Mouse (Mus musculus): Measurements from ENCODE around the gene Flt3.

Flt3 gene

GRCm38 (mm10) chr5:147399843-147400504 lies at the start of gene Flt3:
Flt3 (minus strand) TSS chr5:147400489.
- no peak for DNase-seq (ENCODE audit: low spot score)

GRCm38 (mm10) chr5:147448933-147449332 lies 48.6 kb upstream of the Flt3 start:
- no peak for DNase-seq (ENCODE audit: low spot score)

- no peak for DNase-seq (ENCODE audit: low spot score)
These were observed 48.2 kb upstream of the Flt3 start for GRCm38 (mm10) chr5:147448526-147448925.

- no peak for DNase-seq (ENCODE audit: low spot score)
These were observed 45.0 kb upstream of the Flt3 start for GRCm38 (mm10) chr5:147445252-147445651.

- no peak for DNase-seq (ENCODE audit: low spot score)
These were observed 44.5 kb upstream of the Flt3 start for GRCm38 (mm10) chr5:147444757-147445156.

GRCm38 (mm10) chr5:147444298-147444697 lies 44.0 kb upstream of the Flt3 start:
- no peak for DNase-seq (ENCODE audit: low spot score)

- no peak for DNase-seq (ENCODE audit: low spot score)
These were observed 42.5 kb upstream of the Flt3 start for GRCm38 (mm10) chr5:147442741-147443140.

GRCm38 (mm10) chr5:147441979-147442378 lies 41.7 kb upstream of the Flt3 start:
- DNase-seq (ENCODE audit: low spot score): no peak

GRCm38 (mm10) chr5:147440996-147441507 lies 40.8 kb upstream of the Flt3 start:
- no peak for DNase-seq (ENCODE audit: low spot score)

- DNase-seq (ENCODE audit: low spot score): no peak
These were observed 36.2 kb upstream of the Flt3 start for GRCm38 (mm10) chr5:147436491-147436890.

GRCm38 (mm10) chr5:147435751-147436150 lies 35.5 kb upstream of the Flt3 start:
- DNase-seq (ENCODE audit: low spot score): no peak

- no peak for DNase-seq (ENCODE audit: low spot score)
These were observed 34.9 kb upstream of the Flt3 start for GRCm38 (mm10) chr5:147435224-147435623.

- no peak for DNase-seq (ENCODE audit: low spot score)
These were observed 32.6 kb upstream of the Flt3 start for GRCm38 (mm10) chr5:147432927-147433326.

GRCm38 (mm10) chr5:147430936-147431839 lies 30.9 kb upstream of the Flt3 start:
- DNase-seq (ENCODE audit: low spot score): no peak

- DNase-seq (ENCODE audit: low spot score): no peak
These were observed 30.2 kb upstream of the Flt3 start for GRCm38 (mm10) chr5:147430361-147430935.

- peak; percentile 84 for DNase-seq (ENCODE audit: low spot score)
These were observed 29.4 kb upstream of the Flt3 start, which contains the start of gene Pan3 for GRCm38 (mm10) chr5:147429535-147430305. Pan3 (plus strand) TSS chr5:147430161.

GRCm38 (mm10) chr5:147426048-147426805 lies 25.9 kb upstream of the Flt3 start:
- no peak for DNase-seq (ENCODE audit: low spot score)

GRCm38 (mm10) chr5:147423612-147424011 lies 23.3 kb upstream of the Flt3 start:
- no peak for DNase-seq (ENCODE audit: low spot score)

GRCm38 (mm10) chr5:147418394-147419121 lies 18.3 kb upstream of the Flt3 start:
- no peak for DNase-seq (ENCODE audit: low spot score)

- no peak for DNase-seq (ENCODE audit: low spot score)
These were observed 17.7 kb upstream of the Flt3 start for GRCm38 (mm10) chr5:147417986-147418385.
